Mouse (Mus musculus) hindbrain, embryonic 10.5 days (tissue): ENCODE results near the gene Tubd1. TPM values are rescaled to one million over a fixed set of nuclear protein-coding genes. Genes with fewer than 3 reads are reported as not detected.

Source experiments
- DNase-seq: peaks from one replicate; pipeline ENCODE4 v3.0.0-alpha.2; 2017; ENCODE audit warnings: low spot score
- H3K27ac ChIP-seq: fragments of 300-500 bp; sonication (generic); 2 replicates; pipeline ENCODE4 v1.5.1; 2016; ENCODE audit warnings: mild to moderate bottlenecking, moderate library complexity
- H3K27me3 ChIP-seq: fragments of 300-500 bp; sonication (generic); 2 replicates; pipeline ENCODE4 v1.6.1; 2016; ENCODE audit warnings: mild to moderate bottlenecking; ENCODE audit not compliant: poor library complexity, insufficient read depth, severe bottlenecking
- H3K36me3 ChIP-seq: fragments of 300-500 bp; sonication (generic); 2 replicates; pipeline ENCODE4 v1.6.1; 2016; ENCODE audit warnings: mild to moderate bottlenecking, moderate library complexity
- H3K4me1 ChIP-seq: fragments of 300-500 bp; sonication (generic); replicated peaks from 2 replicates; pipeline ENCODE4 v1.6.1; 2016; ENCODE audit warnings: mild to moderate bottlenecking
- H3K4me3 ChIP-seq: fragments of 300-500 bp; sonication (generic); 2 replicates; pipeline ENCODE4 v1.5.1; 2016; ENCODE audit warnings: mild to moderate bottlenecking, moderate library complexity
- H3K9me3 ChIP-seq: fragments of 300-500 bp; sonication (generic); 2 replicates; pipeline ENCODE4 v1.6.1; 2016; ENCODE audit warnings: mild to moderate bottlenecking, moderate library complexity
- WGBS: fragments of 180-500 bp; shearing (Covaris S2); methylation state at CpG from one replicate; pipeline ENCODE4 v1.1.7; 2016; 5-methylcytosine and 5-hydroxymethylcytosine counted together
- polyA plus RNA-seq: library from polyadenylated mRNA; unstranded; fragments of >200 nt; fragmentation: Nextera tagmentation; extraction: Ambion mirVana; gene quantifications from 2 replicates; pipeline ENCODE4 v1.2.1, GENCODE M21; 2016

The Tubd1 gene
- polyA plus RNA-seq, 1 experiment from 2014 or later: 12.7 TPM

DNA sequence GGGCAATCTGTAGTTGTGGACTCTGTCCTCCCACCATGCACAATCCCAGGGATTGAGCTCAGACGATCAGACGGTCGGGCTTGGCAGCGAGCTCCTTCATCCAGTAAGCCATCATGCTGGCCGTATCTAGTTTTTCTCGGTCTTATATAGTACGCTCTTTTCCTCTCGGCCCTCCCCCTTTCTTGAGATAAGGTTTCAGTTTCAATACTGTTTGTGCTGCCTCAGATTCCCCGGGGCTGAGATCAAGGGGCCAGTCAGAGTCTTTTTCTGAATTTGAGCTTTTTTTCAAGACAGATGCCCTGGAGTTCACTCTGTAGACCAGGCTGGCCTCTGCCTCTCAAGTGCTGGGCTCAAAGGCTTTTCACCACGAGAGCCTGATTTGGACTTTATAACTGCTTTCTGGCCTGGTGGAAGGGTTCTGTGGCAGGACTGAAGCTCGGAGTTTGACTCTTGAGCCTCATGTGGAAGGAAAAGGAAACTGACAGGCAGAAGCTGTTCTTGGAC lies 36.5 kb downstream of the Tubd1 start:
- Histone ChIP-seq H3K27ac (peak overlapping the region; percentile 3; the same call in 1 of the 2 replicates), H3K9me3 (no peaks in the 10 kb centered on the region), H3K36me3 (peaks cover 7% of the 10 kb centered on the region), H3K4me1 (peaks cover 31% of the 10 kb centered on the region), H3K4me3 (no peak overlapping the region), H3K27me3 (no peaks in the 10 kb centered on the region)
- 66% methylated on average over 11 of the region's 11 CpGs for WGBS
- DNase-seq: no peak

DNA sequence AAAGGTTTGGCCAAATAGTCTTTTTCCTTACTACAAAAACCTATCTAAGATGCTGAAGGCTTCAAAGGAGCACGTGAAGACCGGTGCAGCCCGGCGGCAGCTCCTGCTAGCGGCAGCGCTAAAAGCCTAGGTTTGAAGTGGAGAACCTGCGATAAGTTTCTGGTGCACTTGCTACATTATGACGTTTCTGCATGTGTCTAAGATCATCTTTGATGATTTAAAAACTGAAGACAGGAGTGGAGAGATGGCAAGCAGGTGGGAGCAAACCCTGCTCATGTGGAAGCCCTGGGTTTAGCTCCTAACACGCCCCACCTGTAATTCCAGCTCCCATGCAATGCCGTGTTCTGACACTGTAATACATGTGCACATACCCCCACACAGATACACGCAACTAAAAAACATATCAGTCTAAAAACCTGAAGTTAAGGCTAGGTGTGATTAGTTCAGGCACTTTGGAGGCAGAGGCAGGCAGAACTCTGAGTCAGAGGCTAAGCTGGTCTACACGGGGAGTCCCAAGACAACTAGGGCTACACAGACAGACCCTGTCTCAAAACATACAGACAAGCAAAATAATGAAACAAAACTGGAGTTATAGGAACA lies 37.3 kb downstream of the Tubd1 start:
- no peak overlapping the region for H3K4me3 ChIP-seq
- H3K9me3 ChIP-seq: no peaks in the 10 kb centered on the region
- H3K4me1 ChIP-seq: peaks cover 30% of the 10 kb centered on the region
- no peaks in the 10 kb centered on the region for H3K27me3 ChIP-seq
- peaks cover 7% of the 10 kb centered on the region for H3K36me3 ChIP-seq
- WGBS: 89% methylated on average over 12 of the region's 12 CpGs
- H3K27ac ChIP-seq: no peak overlapping the region
- no peak for DNase-seq

DNA sequence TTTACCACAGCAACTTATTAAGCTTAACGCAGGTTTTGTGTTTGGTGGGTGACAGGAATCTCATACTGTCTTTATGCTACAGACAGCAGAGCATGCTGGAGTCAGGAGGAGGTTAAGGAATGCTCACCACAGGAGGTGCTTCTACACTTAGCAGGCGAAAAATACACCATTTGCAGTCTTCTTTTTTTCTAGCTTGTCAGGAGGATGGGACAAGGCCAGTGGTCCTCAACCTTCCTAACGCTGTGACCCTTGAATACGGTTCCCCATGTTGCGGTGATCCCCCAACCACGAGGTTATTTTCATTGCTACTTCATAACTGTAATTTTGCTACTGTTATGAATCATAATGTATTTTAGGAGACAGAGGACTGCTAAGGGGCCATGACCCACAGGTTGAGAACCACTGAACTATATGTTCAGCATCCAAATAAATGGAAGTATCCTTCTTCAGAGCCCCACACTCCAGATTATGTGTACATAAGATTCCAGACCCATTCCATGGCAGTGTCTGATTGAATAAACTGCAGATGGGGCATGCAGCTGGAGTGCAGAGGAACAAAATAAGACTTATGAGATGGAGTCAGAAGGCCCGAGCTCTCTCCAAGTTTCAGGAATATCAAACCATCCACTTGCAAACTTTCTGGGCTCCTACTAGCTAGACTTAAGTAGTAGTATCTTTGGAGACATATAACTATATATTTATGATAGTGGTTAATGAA lies 37.9 kb downstream of the Tubd1 start:
- H3K9me3 ChIP-seq: no peaks in the 10 kb centered on the region
- 86% methylated on average over 7 of the region's 7 CpGs for WGBS
- H3K4me1 ChIP-seq: peaks cover 30% of the 10 kb centered on the region
- no peak for DNase-seq
- H3K36me3 ChIP-seq: peaks cover 7% of the 10 kb centered on the region
- H3K4me3 ChIP-seq: no peak overlapping the region
- H3K27me3 ChIP-seq: no peaks in the 10 kb centered on the region
- no peak overlapping the region for H3K27ac ChIP-seq

DNA sequence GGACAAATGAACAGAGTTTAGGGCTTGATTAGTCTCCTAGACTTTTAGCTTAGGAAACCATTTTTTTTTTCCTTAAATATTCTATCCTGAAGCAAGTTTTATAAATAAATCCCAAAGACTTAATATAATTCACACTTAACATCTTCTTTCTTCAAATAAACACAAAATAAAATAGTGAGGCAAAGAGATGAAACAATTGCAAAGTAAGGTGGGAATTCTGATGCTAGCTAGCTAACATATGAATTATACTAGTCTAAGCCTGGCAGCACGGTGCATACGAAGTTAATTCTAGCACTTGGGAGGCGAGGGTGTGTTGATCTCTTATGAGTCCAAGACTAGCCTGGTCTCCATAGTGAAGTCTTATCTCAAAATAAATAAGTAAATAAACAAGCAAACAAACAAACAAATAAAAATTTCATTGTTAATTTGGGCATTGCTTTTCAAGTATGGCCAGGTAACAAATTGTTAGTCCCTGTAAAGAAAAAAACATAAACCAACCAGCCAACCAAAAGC lies 38.6 kb downstream of the Tubd1 start:
- Histone ChIP-seq H3K4me3 (no peak overlapping the region), H3K27me3 (no peaks in the 10 kb centered on the region), H3K27ac (no peak overlapping the region), H3K4me1 (peaks cover 33% of the 10 kb centered on the region), H3K9me3 (no peaks in the 10 kb centered on the region), H3K36me3 (peaks cover 7% of the 10 kb centered on the region)
- 93% methylated on average over 3 of the region's 3 CpGs for WGBS
- no peak for DNase-seq

DNA sequence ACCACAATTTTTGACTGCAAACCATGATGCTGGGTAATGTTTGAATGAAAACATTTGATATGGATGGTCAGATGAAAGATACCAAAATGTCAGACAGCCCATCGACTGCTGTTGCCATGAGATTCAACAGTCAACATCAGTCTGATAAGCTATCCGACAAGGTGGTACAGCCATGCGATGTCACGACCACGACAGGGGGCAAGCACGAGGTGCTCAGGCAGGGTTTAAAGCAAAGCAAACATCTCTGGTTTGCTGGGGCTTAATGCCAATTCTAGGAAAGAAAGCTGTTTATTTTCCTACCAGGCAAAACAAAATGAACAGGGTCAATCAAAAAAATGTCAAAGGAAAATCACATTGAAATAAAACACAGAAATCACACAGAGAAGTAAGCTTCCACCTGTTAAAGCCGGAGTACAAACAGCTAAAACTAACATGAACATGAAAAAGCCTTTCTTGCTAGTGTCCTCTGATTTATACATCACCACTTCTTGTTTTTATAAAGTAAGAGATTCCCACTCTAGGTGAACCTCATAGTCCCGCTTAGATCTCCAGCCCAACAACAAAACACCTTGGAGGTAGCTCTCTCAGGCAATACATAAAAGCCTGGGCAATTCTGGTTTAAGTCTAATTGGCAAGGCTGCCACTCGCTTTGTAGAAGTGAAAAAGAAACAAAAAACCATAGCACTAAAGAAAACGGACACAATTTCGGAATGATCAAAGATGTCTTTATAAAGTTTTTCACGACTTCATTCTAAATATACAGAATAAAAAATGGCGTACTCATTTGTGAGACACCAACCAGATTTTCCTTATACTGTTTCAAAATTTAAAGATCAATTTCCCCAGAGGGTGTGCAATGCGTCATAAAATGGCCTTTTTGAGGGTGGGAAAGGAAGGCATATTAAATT lies 39.5 kb downstream of the Tubd1 start:
- no peak for DNase-seq
- H3K36me3 ChIP-seq: peaks cover 7% of the 10 kb centered on the region
- 89% methylated on average over 14 of the region's 14 CpGs for WGBS
- no peak overlapping the region for H3K4me3 ChIP-seq
- H3K27ac ChIP-seq: no peak overlapping the region
- peaks cover 26% of the 10 kb centered on the region for H3K4me1 ChIP-seq
- no peaks in the 10 kb centered on the region for H3K27me3 ChIP-seq
- H3K9me3 ChIP-seq: no peaks in the 10 kb centered on the region

DNA sequence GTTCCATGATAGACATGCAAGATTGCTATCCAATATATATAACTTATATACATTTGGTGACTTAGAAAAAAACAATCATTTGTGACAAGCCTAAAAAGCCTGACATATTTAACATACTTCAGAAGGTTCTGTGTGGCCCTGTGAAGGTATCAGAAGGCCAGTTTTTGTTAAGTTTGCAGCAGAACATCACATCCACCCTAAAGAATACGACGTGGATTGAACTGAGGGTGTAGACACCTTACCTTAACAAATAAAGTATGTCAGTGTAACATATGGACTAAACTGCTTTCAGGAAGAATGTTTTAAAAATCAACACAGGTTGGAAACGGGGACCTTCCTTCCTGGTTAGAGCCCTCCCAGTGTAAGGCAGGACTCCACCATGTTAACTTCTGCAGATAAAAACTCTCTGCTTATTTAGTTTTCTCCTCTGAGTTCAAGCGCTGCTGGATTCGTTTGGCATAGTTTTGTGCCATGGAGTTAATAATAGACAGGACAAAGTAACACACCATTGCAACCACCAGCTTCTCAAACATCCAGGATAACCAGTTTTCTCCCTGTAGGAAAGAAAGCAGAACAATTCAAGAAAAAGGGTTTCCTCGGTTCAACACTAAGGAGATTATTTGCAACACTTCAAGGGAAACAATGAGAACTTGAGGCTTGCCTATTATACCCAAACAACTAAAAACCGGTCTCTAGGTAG lies 40.3 kb downstream of the Tubd1 start:
- H3K4me3 ChIP-seq: peak overlapping the region; percentile 16; the same call in 1 of the 2 replicates
- no peak for DNase-seq
- H3K27ac ChIP-seq: no peak overlapping the region
- WGBS: 82% methylated on average over 7 of the region's 7 CpGs
- H3K36me3 ChIP-seq: peaks cover 7% of the 10 kb centered on the region
- peaks cover 18% of the 10 kb centered on the region for H3K4me1 ChIP-seq
- H3K9me3 ChIP-seq: no peaks in the 10 kb centered on the region
- H3K27me3 ChIP-seq: no peaks in the 10 kb centered on the region

DNA sequence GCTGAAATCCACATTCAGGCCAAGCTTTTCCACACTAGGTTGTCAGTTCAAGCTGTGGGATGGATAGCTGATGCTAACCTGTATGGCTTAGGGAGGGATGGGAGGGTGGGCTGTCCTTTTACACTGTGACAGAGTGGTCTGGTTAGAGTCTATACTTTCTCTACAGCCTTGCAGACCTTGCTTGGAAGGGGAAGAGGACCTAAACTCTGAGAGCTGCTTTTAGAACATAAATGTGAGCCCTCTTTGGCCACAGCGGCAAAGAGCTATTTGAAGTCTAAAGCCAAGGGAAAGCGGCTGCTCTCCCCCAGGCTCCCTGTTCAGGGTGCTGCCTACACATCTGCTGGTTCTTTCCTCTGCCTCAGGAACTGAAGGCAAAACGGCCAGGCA lies 40.8 kb downstream of the Tubd1 start:
- no peak for DNase-seq
- peaks cover 17% of the 10 kb centered on the region for H3K4me1 ChIP-seq
- 0 out of 2 replicates have a peak overlapping the region, but pooled peaks have one; percentile 35 for H3K27ac ChIP-seq
- H3K4me3 ChIP-seq: peak overlapping the region; percentile 16; the same call in 1 of the 2 replicates
- H3K27me3 ChIP-seq: no peaks in the 10 kb centered on the region
- 62% methylated on average over 3 of the region's 3 CpGs for WGBS
- no peaks in the 10 kb centered on the region for H3K9me3 ChIP-seq
- peaks cover 7% of the 10 kb centered on the region for H3K36me3 ChIP-seq

DNA sequence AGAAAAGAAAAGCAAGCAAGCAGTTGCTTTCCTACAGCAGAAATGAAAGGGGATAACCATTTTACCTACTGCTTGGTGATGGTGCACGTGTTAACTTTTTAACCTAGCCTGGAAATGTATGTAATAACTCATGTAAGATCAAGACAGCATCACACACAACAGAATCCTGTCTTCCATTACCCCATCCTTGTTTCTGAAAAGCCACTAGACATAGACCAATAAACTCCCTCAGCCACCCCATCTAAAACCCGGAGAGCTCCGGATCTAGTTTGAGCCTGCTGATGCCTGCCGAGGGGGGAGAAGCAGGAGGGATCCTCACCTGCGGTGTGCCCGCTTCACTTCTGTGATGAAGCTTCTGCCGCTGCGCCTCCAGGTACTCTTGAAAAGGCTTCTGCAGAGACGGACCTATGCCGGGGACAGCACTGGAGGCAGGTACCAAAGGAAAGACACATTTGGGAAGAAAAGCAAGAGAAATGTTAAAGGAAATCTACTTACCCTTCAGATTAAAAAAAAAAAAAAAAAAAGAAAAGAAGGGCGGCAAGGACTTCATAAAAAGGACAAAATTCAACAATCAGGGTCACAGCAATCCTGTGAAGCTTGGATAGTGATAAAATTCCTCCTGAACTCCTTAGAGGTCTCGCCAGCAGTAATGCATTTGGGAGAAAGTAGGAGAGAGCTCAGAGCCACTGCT lies 41.5 kb downstream of the Tubd1 start:
- peaks cover 17% of the 10 kb centered on the region for H3K4me1 ChIP-seq
- peak overlapping the region; percentile 41 for H3K4me3 ChIP-seq
- no peak for DNase-seq
- H3K9me3 ChIP-seq: no peaks in the 10 kb centered on the region
- H3K27me3 ChIP-seq: no peaks in the 10 kb centered on the region
- H3K36me3 ChIP-seq: peaks cover 7% of the 10 kb centered on the region
- WGBS: 22% methylated on average over 12 of the region's 12 CpGs
- peak overlapping the region; percentile 79 for H3K27ac ChIP-seq

DNA sequence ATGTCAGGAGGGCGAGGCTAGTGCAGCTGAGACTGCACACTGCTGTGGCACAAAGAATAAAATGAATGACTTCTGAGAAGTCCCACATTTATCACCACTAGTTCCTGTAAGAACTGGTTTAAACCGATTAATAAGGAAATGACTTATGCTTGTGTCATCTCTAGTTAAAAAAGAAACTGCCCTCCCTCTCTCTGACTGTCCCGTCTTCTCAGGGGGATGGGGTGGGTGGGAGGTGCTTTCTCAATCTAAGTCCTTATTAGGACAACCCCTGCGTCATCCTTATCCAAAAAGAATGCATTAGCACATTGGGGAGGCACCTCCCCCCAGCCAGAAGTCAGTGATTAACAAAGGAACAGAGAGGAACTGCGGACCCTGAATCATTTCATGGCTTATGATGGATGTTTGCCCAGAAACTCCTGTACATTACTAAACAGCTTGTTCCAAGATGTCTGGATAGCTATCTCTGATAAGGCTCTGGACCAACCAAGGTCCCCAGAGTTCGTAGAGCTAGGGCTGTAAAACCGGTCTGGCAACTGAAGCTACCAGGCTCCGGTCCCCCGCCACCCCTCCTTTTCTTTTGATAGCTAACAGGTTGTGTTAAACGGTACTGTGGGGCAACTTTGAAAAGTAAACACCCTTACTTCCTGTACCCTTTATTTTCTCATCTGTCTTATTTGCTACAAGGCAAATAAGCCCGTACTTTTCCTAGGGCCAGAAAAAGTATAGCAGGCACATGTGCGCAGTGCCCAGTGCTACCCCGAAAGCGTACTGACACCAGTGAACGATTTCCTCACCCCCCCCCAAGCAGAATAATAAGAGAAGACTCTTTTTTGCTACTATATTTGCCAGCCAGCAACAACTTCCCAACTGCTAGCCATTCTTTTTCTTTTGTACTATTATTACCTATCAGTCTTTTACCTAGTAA lies 42.3 kb downstream of the Tubd1 start:
- peak; percentile 50 for DNase-seq
- Histone ChIP-seq H3K9me3 (no peaks in the 10 kb centered on the region), H3K36me3 (peaks cover 7% of the 10 kb centered on the region), H3K4me3 (peak overlapping the region; percentile 41), H3K4me1 (peaks cover 17% of the 10 kb centered on the region), H3K27ac (peak overlapping the region; percentile 79; the same call in 1 of the 2 replicates), H3K27me3 (no peaks in the 10 kb centered on the region)
- WGBS: 11% methylated on average over 15 of the region's 15 CpGs

DNA sequence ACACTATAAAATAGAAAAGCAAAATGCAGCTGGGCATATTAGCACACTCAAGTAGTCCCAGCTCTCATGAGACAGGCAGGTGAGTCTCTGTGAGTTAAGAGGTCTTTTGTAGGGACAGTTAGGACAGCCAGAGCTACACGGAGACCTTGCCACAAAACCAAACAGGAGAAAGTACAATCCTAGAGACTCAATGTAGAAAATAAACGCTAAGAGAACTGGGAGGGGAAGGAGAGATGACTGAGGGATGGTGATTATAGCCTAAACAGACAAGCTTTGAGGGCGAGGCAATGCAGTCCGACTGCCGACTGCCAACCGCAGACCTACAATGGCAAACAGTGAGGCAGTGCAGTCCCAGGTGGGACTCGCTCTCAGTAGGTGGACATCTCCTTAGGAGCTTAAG lies 43.0 kb downstream of the Tubd1 start:
- no peak for DNase-seq
- Histone ChIP-seq H3K4me3 (peak overlapping the region; percentile 41), H3K9me3 (no peaks in the 10 kb centered on the region), H3K27ac (peak overlapping the region; percentile 79; the same call in 1 of the 2 replicates), H3K27me3 (no peaks in the 10 kb centered on the region), H3K4me1 (peaks cover 17% of the 10 kb centered on the region), H3K36me3 (peaks cover 7% of the 10 kb centered on the region)
- WGBS: 46% methylated on average over 7 of the region's 7 CpGs
